Comparison of ENCODE assay signal across 9 mouse cellular contexts in genomic region chr3:101280348-101281311, GRCm38 (mm10). TPM values are rescaled to one million over a fixed set of nuclear protein-coding genes. Genes with fewer than 3 reads are reported as not detected.
A peak's percentile ranks its signal among the peaks of the same experiment; 100 is the strongest.
DNase-seq lines count a peak whose midpoint lies in the region; ATAC-seq and TF ChIP-seq lines count a peak whose summit lies in the region.
"Had no signal": no experiment of that assay in that cellular context is flagged by ENCODE, and none has a peak within 500 bp of the region (broad histone marks: within the 10 kb centered on the region; RNA-seq: fewer than 3 reads in every experiment).

No protein-coding gene starts in this region.

- H3K36me3 ChIP-seq in E14TG2a.4 (ENCODE audit: insufficient read depth, low read length) = no peaks in the 10 kb centered on the region
- no peaks in the 10 kb centered on the region for H3K36me3 ChIP-seq in heart, embryonic 10.5 days

- peak overlapping the region; percentile 56 for H3K27ac ChIP-seq in heart, embryonic 10.5 days
- H3K27ac ChIP-seq: macrophage had no signal

- peak overlapping the region; percentile 43 for H3K4me3 ChIP-seq in E14TG2a.4 (replicated peaks; ENCODE audit: low read length)
- no peak overlapping the region for H3K4me3 ChIP-seq in heart, embryonic 10.5 days

- WGBS in heart, embryonic 10.5 days = 51% methylated on average over 15 of the region's 15 CpGs

- no peaks in the 10 kb centered on the region for H3K27me3 ChIP-seq in E14TG2a.4 (ENCODE audit: insufficient read depth, low read length)
- H3K27me3 ChIP-seq in heart, embryonic 10.5 days (ENCODE audit: insufficient read depth, poor library complexity, severe bottlenecking) = no peaks in the 10 kb centered on the region; the same call in 1 of the 2 replicates

- peak; percentile 65 for ATAC-seq in activated CD4-positive, CD25-positive, alpha-beta regulatory T cell, adult 4 months

- DNase-seq in heart, embryonic 10.5 days (ENCODE audit: low spot score) = no peak
- DNase-seq in kidney, postnatal 10 days = peak; percentile 61
- DNase-seq in ovary, postnatal 10 days (ENCODE audit: low spot score) = peak; percentile 40
- no peak for DNase-seq in right cerebral cortex, adult 18-20 months
- no peak for DNase-seq in right cerebral cortex, postnatal 10 days (ENCODE audit: low spot score in 2 of 2)
- no peak for DNase-seq in spleen, postnatal 14 days (ENCODE audit: low spot score in 2 of 2)

- H3K9me3 ChIP-seq in E14TG2a.4 (ENCODE audit: low read length) = no peaks in the 10 kb centered on the region
- no peaks in the 10 kb centered on the region for H3K9me3 ChIP-seq in heart, embryonic 10.5 days

- no peak for TF ChIP-seq CTCF in E14TG2a.4 (conservative IDR thresholded peaks at IDR 0.05; ENCODE audit: low read length)

- peaks cover 55% of the 10 kb centered on the region for H3K4me1 ChIP-seq in E14TG2a.4 (replicated peaks; ENCODE audit: low read depth, low read length)
- peaks cover 36% of the 10 kb centered on the region for H3K4me1 ChIP-seq in heart, embryonic 10.5 days

RNA-seq across cellular contexts. Expression of gene Cd2, which starts 7.1 kb away (rescaled TPM):
- 1,000 to 10,000 TPM; 1,534 to 1,587 TPM for polyA plus RNA-seq in activated CD4-positive, CD25-positive, alpha-beta regulatory T cell, adult 4 months (2017; shearing (Covaris generic))
- polyA plus RNA-seq in heart, embryonic 10.5 days (2016; fragmentation: Nextera tagmentation; extraction: Ambion mirVana) = 0.23 and 0.38 TPM in 2 replicates

Comparison
In these comparisons a context has a peak if more than half of its experiments do, and no peak if none do; other contexts are left out.
1. DNase-seq: peak in kidney, postnatal 10 days (single experiment) and ovary, postnatal 10 days (single experiment); none in heart, embryonic 10.5 days (single experiment), right cerebral cortex, adult 18-20 months (single experiment), right cerebral cortex, postnatal 10 days (0 of 2) and spleen, postnatal 14 days (0 of 2).
2. RNA of gene Cd2, which starts 7.1 kb away (polyA plus RNA-seq): 1,534 to 1,587 TPM in activated CD4-positive, CD25-positive, alpha-beta regulatory T cell, adult 4 months; 0.23 to 0.38 TPM in heart, embryonic 10.5 days; every median in the first group is over 1,000 times any median in the second.